Mouse (Mus musculus) midbrain, embryonic 15.5 days (tissue): ENCODE results near the gene Serinc5. TPM values are rescaled to one million over a fixed set of nuclear protein-coding genes. Genes with fewer than 3 reads are reported as not detected.
A peak's percentile ranks its signal among the peaks of the same experiment; 100 is the strongest.

Source experiments
- ATAC-seq: fragments of 200-750 bp; cut with Nextera tagmentation; replicated peaks from 2 replicates; pipeline ENCODE4 v1.8.0; 2017; ENCODE audit warnings: moderate TSS enrichment
- H3K27ac ChIP-seq: fragments of 300-500 bp; sonication (generic); 2 replicates; pipeline ENCODE4 v1.5.1; 2015; ENCODE audit warnings: mild to moderate bottlenecking, inconsistent platforms
- H3K27me3 ChIP-seq: fragments of 300-500 bp; sonication (generic); replicated peaks from 2 replicates; pipeline ENCODE4 v1.6.1; 2015; ENCODE audit warnings: inconsistent platforms
- H3K36me3 ChIP-seq: fragments of 300-500 bp; sonication (generic); replicated peaks from 2 replicates; pipeline ENCODE4 v1.6.1; 2015; ENCODE audit warnings: inconsistent platforms
- H3K4me1 ChIP-seq: fragments of 300-500 bp; sonication (generic); 2 replicates; pipeline ENCODE4 v1.6.1; 2015; ENCODE audit warnings: inconsistent platforms
- H3K4me2 ChIP-seq: fragments of 300-500 bp; sonication (generic); 2 replicates; pipeline ENCODE4 v1.6.1; 2015; ENCODE audit warnings: inconsistent platforms, mild to moderate bottlenecking, moderate library complexity
- H3K4me3 ChIP-seq: fragments of 300-500 bp; sonication (generic); 2 replicates; pipeline ENCODE4 v1.5.1; 2015; ENCODE audit warnings: mild to moderate bottlenecking, inconsistent platforms
- H3K9ac ChIP-seq: fragments of 300-500 bp; sonication (generic); 2 replicates; pipeline ENCODE4 v1.6.1; 2015; ENCODE audit warnings: mild to moderate bottlenecking, inconsistent platforms
- H3K9me3 ChIP-seq: fragments of 300-500 bp; sonication (generic); 2 replicates; pipeline ENCODE4 v1.6.1; 2016; ENCODE audit warnings: inconsistent platforms
- whole genome bisulfite sequencing: fragments of 180-500 bp; shearing (Covaris S2); methylation state at CpG from one replicate; pipeline ENCODE4 v1.1.7; 2015; ENCODE audit warnings: mixed read lengths; 5-methylcytosine and 5-hydroxymethylcytosine counted together
- polyA plus RNA-seq: library from polyadenylated mRNA; unstranded; fragments of >200 nt; fragmentation: Nextera tagmentation; extraction: Ambion mirVana; gene quantifications from 2 replicates; pipeline ENCODE4 v1.2.1, GENCODE M21; 2015

Serinc5 gene
- polyA plus RNA-seq, 1 experiment from 2014 or later: 18.6 TPM

DNA sequence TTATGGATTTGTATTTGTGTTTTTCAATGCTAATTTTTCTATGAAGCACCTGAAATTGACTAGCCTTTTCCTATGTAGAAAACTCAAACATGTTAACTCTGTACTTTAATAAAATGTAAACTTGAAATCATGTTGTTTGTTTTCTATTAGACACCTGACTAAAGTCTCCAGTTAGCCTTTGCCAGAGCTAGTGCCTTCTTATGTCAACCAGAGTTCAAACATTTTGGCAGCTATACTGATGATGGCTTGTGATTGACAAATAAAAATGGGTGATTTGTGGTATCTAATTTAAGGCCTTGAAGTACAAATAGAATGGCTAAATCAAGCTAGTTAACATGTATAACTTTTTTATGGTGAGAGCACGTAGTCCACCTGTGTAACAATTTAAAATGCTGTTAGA, 100.9 kb downstream of the Serinc5 start:
- H3K4me2 ChIP-seq: no peak overlapping the region
- no peak overlapping the region for H3K4me3 ChIP-seq
- H3K9me3 ChIP-seq: no peaks in the 10 kb centered on the region
- 90% methylated on average over 1 of the region's 1 CpGs for WGBS
- ATAC-seq: no peak
- H3K36me3 ChIP-seq: 0 out of 2 replicates have a peak, but pooled peaks cover 4% of the 10 kb centered on the region
- no peaks in the 10 kb centered on the region for H3K4me1 ChIP-seq
- H3K27ac ChIP-seq: no peak overlapping the region
- no peaks in the 10 kb centered on the region for H3K27me3 ChIP-seq
- no peak overlapping the region for H3K9ac ChIP-seq

GRCm38 (mm10) chr13:92712619-92713018, 101.7 kb downstream of the Serinc5 start:
- Histone ChIP-seq H3K27me3 (no peaks in the 10 kb centered on the region), H3K4me1 (no peaks in the 10 kb centered on the region), H3K36me3 (0 out of 2 replicates have a peak, but pooled peaks cover 4% of the 10 kb centered on the region), H3K9ac (no peak overlapping the region), H3K9me3 (no peaks in the 10 kb centered on the region), H3K27ac (no peak overlapping the region), H3K4me3 (no peak overlapping the region), H3K4me2 (no peak overlapping the region)
- ATAC-seq: no peak
- 89% methylated on average over 4 of the region's 4 CpGs for WGBS

DNA sequence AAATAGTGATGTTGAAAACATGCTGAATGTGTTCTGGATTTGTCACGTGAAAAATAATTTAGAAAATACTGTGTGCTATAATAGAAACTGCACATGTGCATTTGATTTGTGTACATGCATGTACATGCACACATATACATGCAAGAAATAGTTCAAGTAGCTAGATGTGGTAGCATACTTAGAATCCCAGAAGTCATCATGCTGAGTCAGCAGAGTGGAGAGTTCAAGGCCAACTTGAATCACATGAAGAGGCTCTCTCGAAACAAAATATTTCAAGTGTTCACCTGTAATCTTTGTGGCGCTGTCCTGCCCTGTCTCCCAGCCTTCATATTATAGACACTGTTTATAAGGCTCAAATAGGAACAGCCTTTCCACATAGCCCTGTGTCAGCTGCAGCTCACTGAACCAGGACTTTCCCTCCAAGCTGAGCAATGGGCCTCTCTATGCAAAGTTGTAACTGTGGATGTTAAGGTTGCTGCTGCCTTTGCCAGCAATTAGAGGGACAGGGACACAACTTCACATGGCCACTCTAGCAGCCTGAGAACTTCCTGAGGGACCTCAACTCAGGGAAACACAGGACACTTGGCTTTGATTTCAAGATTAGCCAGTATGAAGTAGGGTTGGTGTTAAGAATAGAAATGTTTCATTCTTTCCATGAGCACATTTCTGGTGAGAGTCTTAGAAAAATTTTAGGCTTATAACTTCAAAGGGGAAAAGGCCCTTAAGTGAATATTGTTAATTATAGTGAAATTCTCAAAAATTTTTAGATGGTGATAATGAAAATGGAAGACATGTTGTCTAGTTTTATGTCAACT, 107.2 kb downstream of the Serinc5 start:
- Histone ChIP-seq H3K9ac (no peak overlapping the region), H3K4me3 (no peak overlapping the region), H3K4me1 (no peaks in the 10 kb centered on the region), H3K4me2 (no peak overlapping the region), H3K27ac (no peak overlapping the region), H3K36me3 (no peaks in the 10 kb centered on the region), H3K9me3 (no peaks in the 10 kb centered on the region), H3K27me3 (no peaks in the 10 kb centered on the region)
- 93% methylated on average over 3 of the region's 3 CpGs for WGBS
- no peak for ATAC-seq

DNA sequence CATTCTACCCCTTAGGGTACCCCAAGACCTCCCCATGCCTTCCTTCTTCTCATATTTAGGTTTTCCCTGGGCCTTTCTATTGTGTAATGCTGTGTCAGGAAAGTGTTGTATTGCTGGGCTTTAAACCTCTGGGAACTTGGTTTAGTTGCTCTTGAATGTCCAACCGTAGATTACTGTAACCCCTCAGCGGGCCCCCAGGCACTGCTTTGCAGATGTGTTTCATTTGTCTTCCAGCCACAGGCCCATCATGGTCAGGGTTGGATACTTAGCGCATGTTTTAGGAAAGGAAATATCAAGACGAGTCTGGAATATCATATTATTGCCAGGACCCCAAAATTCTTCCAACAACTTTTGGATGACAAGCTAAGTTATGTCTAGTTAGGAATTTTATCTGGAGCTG, 110.1 kb downstream of the Serinc5 start:
- Histone ChIP-seq H3K4me1 (no peaks in the 10 kb centered on the region), H3K27me3 (no peaks in the 10 kb centered on the region), H3K9me3 (no peaks in the 10 kb centered on the region), H3K36me3 (no peaks in the 10 kb centered on the region), H3K4me3 (no peak overlapping the region), H3K9ac (no peak overlapping the region), H3K4me2 (no peak overlapping the region), H3K27ac (no peak overlapping the region)
- WGBS: 85% methylated on average over 4 of the region's 4 CpGs
- ATAC-seq: no peak

DNA sequence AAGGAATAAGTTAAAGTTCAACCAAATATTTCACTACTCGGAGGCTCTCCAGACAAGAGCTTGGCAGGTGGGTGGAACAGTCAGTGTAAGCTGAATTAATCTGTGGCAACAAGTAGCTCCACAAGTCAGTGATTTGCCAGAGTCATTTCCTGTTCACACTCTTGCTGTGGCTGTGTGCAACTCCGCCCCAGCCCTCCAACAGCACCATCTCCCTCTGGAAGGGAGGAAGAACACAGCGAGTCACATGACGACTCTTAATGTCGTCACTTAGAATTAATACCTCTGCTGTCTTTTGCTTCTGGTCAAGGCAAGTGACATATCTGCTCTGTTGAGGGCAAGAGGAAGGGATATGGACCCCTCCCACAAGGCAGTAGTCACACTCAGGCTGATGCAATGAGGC, 111.5 kb downstream of the Serinc5 start:
- WGBS: 78% methylated on average over 5 of the region's 5 CpGs
- Histone ChIP-seq H3K9ac (no peak overlapping the region), H3K27me3 (no peaks in the 10 kb centered on the region), H3K4me1 (no peaks in the 10 kb centered on the region), H3K4me3 (no peak overlapping the region), H3K36me3 (no peaks in the 10 kb centered on the region), H3K27ac (no peak overlapping the region), H3K9me3 (no peaks in the 10 kb centered on the region), H3K4me2 (no peak overlapping the region)
- ATAC-seq: no peak

GRCm38 (mm10) chr13:92729811-92730210, 118.9 kb downstream of the Serinc5 start:
- Histone ChIP-seq H3K9ac (no peak overlapping the region), H3K4me2 (no peak overlapping the region), H3K9me3 (no peaks in the 10 kb centered on the region), H3K4me3 (no peak overlapping the region), H3K36me3 (no peaks in the 10 kb centered on the region), H3K27ac (no peak overlapping the region), H3K27me3 (no peaks in the 10 kb centered on the region), H3K4me1 (no peaks in the 10 kb centered on the region)
- no peak for ATAC-seq
- whole genome bisulfite sequencing: 69% methylated on average over 13 of the region's 13 CpGs

GRCm38 (mm10) chr13:92731811-92732210, 120.9 kb downstream of the Serinc5 start:
- no peak overlapping the region for H3K4me2 ChIP-seq
- ATAC-seq: no peak
- no peak overlapping the region for H3K4me3 ChIP-seq
- H3K4me1 ChIP-seq: 0 out of 2 replicates have a peak, but pooled peaks cover 2% of the 10 kb centered on the region
- no peak overlapping the region for H3K9ac ChIP-seq
- H3K27ac ChIP-seq: no peak overlapping the region
- WGBS: 83% methylated on average over 6 of the region's 6 CpGs
- no peaks in the 10 kb centered on the region for H3K36me3 ChIP-seq
- no peaks in the 10 kb centered on the region for H3K27me3 ChIP-seq
- H3K9me3 ChIP-seq: no peaks in the 10 kb centered on the region

DNA sequence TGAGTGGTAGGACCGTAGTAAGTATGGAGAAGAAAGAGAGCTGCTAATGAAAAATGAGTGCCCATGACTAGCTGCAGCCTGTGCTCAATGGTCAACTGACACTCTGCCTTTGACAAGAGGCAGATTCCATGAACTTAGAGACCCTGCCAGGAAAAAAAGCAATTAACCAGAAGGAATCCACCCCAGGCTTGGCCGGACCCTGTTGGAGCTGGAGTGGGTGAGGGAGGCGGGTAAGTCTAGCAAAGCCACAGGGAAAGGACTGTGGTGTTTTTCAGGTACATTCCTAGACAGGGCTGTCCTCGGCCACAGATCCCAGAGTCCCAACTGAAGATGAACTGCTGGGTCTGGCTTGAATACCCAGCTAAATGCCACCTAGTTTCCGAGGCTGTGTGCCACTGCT, 121.9 kb downstream of the Serinc5 start:
- ATAC-seq: no peak
- Histone ChIP-seq H3K9ac (no peak overlapping the region), H3K27me3 (no peaks in the 10 kb centered on the region), H3K27ac (no peak overlapping the region), H3K9me3 (no peaks in the 10 kb centered on the region), H3K4me3 (no peak overlapping the region), H3K4me2 (no peak overlapping the region), H3K36me3 (no peaks in the 10 kb centered on the region), H3K4me1 (0 out of 2 replicates have a peak, but pooled peaks cover 3% of the 10 kb centered on the region)
- WGBS: 90% methylated on average over 5 of the region's 5 CpGs

- H3K4me2 ChIP-seq: no peak overlapping the region
- no peak overlapping the region for H3K4me3 ChIP-seq
- no peak overlapping the region for H3K9ac ChIP-seq
- 0 out of 2 replicates have a peak, but pooled peaks cover 3% of the 10 kb centered on the region for H3K4me1 ChIP-seq
- no peak overlapping the region for H3K27ac ChIP-seq
- H3K36me3 ChIP-seq: no peaks in the 10 kb centered on the region
- H3K9me3 ChIP-seq: no peaks in the 10 kb centered on the region
- no peaks in the 10 kb centered on the region for H3K27me3 ChIP-seq
- WGBS: 37% methylated on average over 9 of the region's 9 CpGs
- 0 out of 2 replicates have a peak, but pooled peaks have one; percentile 12 for ATAC-seq
Measured at GRCm38 (mm10) chr13:92733252-92733651, 122.4 kb downstream of the Serinc5 start.

- Histone ChIP-seq H3K27me3 (no peaks in the 10 kb centered on the region), H3K27ac (no peak overlapping the region)
Measured at GRCm38 (mm10) chr13:92733741-92734140, 122.8 kb downstream of the Serinc5 start.

DNA sequence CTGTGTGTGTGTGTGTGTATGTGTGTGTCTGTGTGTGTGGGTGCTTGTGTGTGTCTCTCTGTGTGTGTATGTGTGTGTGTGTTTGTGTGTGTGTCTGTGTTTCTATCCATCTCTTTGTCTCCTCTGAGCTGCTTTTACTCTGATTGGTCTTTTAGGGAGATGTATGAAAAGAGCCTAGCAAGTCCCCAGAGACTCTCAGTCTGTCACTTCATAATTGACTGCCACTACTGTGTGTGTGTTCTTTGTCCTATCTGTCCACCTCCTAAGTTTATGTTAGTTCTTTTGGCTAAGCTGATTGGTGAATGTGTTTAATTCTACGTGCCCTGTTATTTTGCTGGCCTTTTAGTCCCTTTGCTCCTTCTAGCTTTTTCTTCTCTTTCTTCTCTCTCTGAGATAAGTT, 124.8 kb downstream of the Serinc5 start:
- H3K9me3 ChIP-seq: no peaks in the 10 kb centered on the region
- no peak overlapping the region for H3K27ac ChIP-seq
- no peaks in the 10 kb centered on the region for H3K36me3 ChIP-seq
- no peak for ATAC-seq
- no peak overlapping the region for H3K9ac ChIP-seq
- no peaks in the 10 kb centered on the region for H3K27me3 ChIP-seq
- WGBS: 44% methylated on average over 1 of the region's 1 CpGs
- H3K4me3 ChIP-seq: no peak overlapping the region
- H3K4me2 ChIP-seq: no peak overlapping the region
- 0 out of 2 replicates have a peak, but pooled peaks cover 3% of the 10 kb centered on the region for H3K4me1 ChIP-seq

More at GRCm38 (mm10) chr13:92733741-92734140, 122.8 kb downstream of the Serinc5 start:
- Histone ChIP-seq H3K4me1 (0 out of 2 replicates have a peak, but pooled peaks cover 3% of the 10 kb centered on the region), H3K36me3 (no peaks in the 10 kb centered on the region), H3K4me2 (no peak overlapping the region), H3K9me3 (no peaks in the 10 kb centered on the region), H3K9ac (no peak overlapping the region), H3K4me3 (no peak overlapping the region)
- ATAC-seq: peak; percentile 53
- 78% methylated on average over 11 of the region's 11 CpGs for WGBS

GRCm38 (mm10) chr13:92736516-92737300, 125.8 kb downstream of the Serinc5 start:
- no peak overlapping the region for H3K27ac ChIP-seq
- WGBS: 34% methylated on average over 11 of the region's 11 CpGs
- H3K9ac ChIP-seq: no peak overlapping the region
- H3K36me3 ChIP-seq: no peaks in the 10 kb centered on the region
- no peaks in the 10 kb centered on the region for H3K27me3 ChIP-seq
- 0 out of 2 replicates have a peak, but pooled peaks cover 3% of the 10 kb centered on the region for H3K4me1 ChIP-seq
- H3K4me3 ChIP-seq: no peak overlapping the region
- ATAC-seq: peak; percentile 48
- no peaks in the 10 kb centered on the region for H3K9me3 ChIP-seq
- no peak overlapping the region for H3K4me2 ChIP-seq
